Mouse (Mus musculus): Measurements from ENCODE around the gene Guca1a. TPM values are rescaled to one million over a fixed set of nuclear protein-coding genes. Genes with fewer than 3 reads are reported as not detected.
"Not testable (repeated sequence)": the region's sequence is repeated elsewhere in the genome, so short reads cannot be mapped to it uniquely, and the experiment has no call there.

Guca1a gene
- total RNA-seq, 2 experiments from 2014 or later = not detected

- DNase-seq (ENCODE audit: extremely low spot score in 1 of 2, low spot score in 2 of 2); intact Hi-C loops (cut with DNase I): not testable (repeated sequence)
Measured at GRCm38 (mm10) chr17:47422616-47423015, 22.2 kb upstream of the Guca1a start.

- intact Hi-C loops (cut with DNase I) = no loop called here
- DNase-seq (ENCODE audit: extremely low spot score in 1 of 2, low spot score in 2 of 2) = no peak
Measured at GRCm38 (mm10) chr17:47421566-47421965, 21.2 kb upstream of the Guca1a start.

GRCm38 (mm10) chr17:47420195-47420594 is 19.8 kb upstream of the Guca1a start:
- intact Hi-C loops (cut with DNase I) = no loop called here
- no peak for DNase-seq (ENCODE audit: extremely low spot score in 1 of 2, low spot score in 2 of 2)

- DNase-seq (ENCODE audit: extremely low spot score in 1 of 2, low spot score in 2 of 2); intact Hi-C loops (cut with DNase I): not testable (repeated sequence)
Measured at GRCm38 (mm10) chr17:47409897-47410861, 9.8 kb upstream of the Guca1a start.

- intact Hi-C loops (cut with DNase I) = no loop called here
Measured at GRCm38 (mm10) chr17:47408558-47408898, 8.1 kb upstream of the Guca1a start.

GRCm38 (mm10) chr17:47407717-47408557 is 7.6 kb upstream of the Guca1a start:
- intact Hi-C loops (cut with DNase I) = no loop called here

More at GRCm38 (mm10) chr17:47408558-47408898, 8.1 kb upstream of the Guca1a start:
- peak in 1 of 2 experiments; percentile 58 for DNase-seq (ENCODE audit: extremely low spot score in 1 of 2, low spot score in 2 of 2)

GRCm38 (mm10) chr17:47399091-47399490 is 1.3 kb downstream of the Guca1a start:
- intact Hi-C loops (cut with DNase I) = no loop called here
- DNase-seq (ENCODE audit: extremely low spot score in 1 of 2, low spot score in 2 of 2) = no peak

More at GRCm38 (mm10) chr17:47407717-47408557, 7.6 kb upstream of the Guca1a start:
- DNase-seq (ENCODE audit: extremely low spot score in 1 of 2, low spot score in 2 of 2) = no peak

GRCm38 (mm10) chr17:47395376-47395913 is 4.9 kb downstream of the Guca1a start:
- peak in 1 of 2 experiments; percentile 52 for DNase-seq (ENCODE audit: extremely low spot score in 1 of 2, low spot score in 2 of 2)
- intact Hi-C loops (cut with DNase I) = no loop called here

GRCm38 (mm10) chr17:47394223-47394869 is 6.0 kb downstream of the Guca1a start:
- intact Hi-C loops (cut with DNase I) = no loop called here
- DNase-seq (ENCODE audit: extremely low spot score in 1 of 2, low spot score in 2 of 2) = no peak

GRCm38 (mm10) chr17:47386649-47387048 is 13.7 kb downstream of the Guca1a start:
- intact Hi-C loops (cut with DNase I) = no loop called here
- no peak for DNase-seq (ENCODE audit: extremely low spot score in 1 of 2, low spot score in 2 of 2)

GRCm38 (mm10) chr17:47385145-47385544 is 15.2 kb downstream of the Guca1a start, which contains the start of gene Guca1b:
TSS of gene Guca1b (plus strand) at chr17:47385393.
- intact Hi-C loops (cut with DNase I) = no loop called here
- no peak for DNase-seq (ENCODE audit: extremely low spot score in 1 of 2, low spot score in 2 of 2)

- intact Hi-C loops (cut with DNase I) = no loop called here
- DNase-seq (ENCODE audit: extremely low spot score in 1 of 2, low spot score in 2 of 2) = no peak
Measured at GRCm38 (mm10) chr17:47384064-47384463, 16.3 kb downstream of the Guca1a start.

- intact Hi-C loops (cut with DNase I) = no loop called here
- DNase-seq (ENCODE audit: extremely low spot score in 1 of 2, low spot score in 2 of 2) = no peak
Measured at GRCm38 (mm10) chr17:47383266-47383665, 17.1 kb downstream of the Guca1a start.

GRCm38 (mm10) chr17:47381917-47382316 is 18.5 kb downstream of the Guca1a start:
- no peak for DNase-seq (ENCODE audit: extremely low spot score in 1 of 2, low spot score in 2 of 2)
- intact Hi-C loops (cut with DNase I) = no loop called here

- no peak for DNase-seq (ENCODE audit: extremely low spot score in 1 of 2, low spot score in 2 of 2)
- intact Hi-C loops (cut with DNase I) = loop anchor here (10.0 kb wide), 1 partner anchor 107 kb away; no protein-coding TSS in a partner anchor
Measured at GRCm38 (mm10) chr17:47378133-47378532, 22.3 kb downstream of the Guca1a start.

GRCm38 (mm10) chr17:47376779-47377280 is 23.6 kb downstream of the Guca1a start:
- intact Hi-C loops (cut with DNase I) = loop anchor here (10.0 kb wide), 1 partner anchor 108 kb away; no protein-coding TSS in a partner anchor
- no peak for DNase-seq (ENCODE audit: extremely low spot score in 1 of 2, low spot score in 2 of 2)

GRCm38 (mm10) chr17:47373991-47374390 is 26.4 kb downstream of the Guca1a start:
- DNase-seq (ENCODE audit: extremely low spot score in 1 of 2, low spot score in 2 of 2) = no peak
- intact Hi-C loops (cut with DNase I) = loop anchor here (10.0 kb wide), 1 partner anchor 111 kb away; no protein-coding TSS in a partner anchor

GRCm38 (mm10) chr17:47371451-47371850 is 28.9 kb downstream of the Guca1a start:
- intact Hi-C loops (cut with DNase I) = loop anchor here (10.0 kb wide), 1 partner anchor 113 kb away; no protein-coding TSS in a partner anchor
- peak; percentile 51 to 57 for DNase-seq (ENCODE audit: extremely low spot score in 1 of 2, low spot score in 2 of 2)

Measured in left cerebral cortex, postnatal 10 days (tissue).